Mouse (Mus musculus): ENCODE results near the gene Ntf3.

DNA sequence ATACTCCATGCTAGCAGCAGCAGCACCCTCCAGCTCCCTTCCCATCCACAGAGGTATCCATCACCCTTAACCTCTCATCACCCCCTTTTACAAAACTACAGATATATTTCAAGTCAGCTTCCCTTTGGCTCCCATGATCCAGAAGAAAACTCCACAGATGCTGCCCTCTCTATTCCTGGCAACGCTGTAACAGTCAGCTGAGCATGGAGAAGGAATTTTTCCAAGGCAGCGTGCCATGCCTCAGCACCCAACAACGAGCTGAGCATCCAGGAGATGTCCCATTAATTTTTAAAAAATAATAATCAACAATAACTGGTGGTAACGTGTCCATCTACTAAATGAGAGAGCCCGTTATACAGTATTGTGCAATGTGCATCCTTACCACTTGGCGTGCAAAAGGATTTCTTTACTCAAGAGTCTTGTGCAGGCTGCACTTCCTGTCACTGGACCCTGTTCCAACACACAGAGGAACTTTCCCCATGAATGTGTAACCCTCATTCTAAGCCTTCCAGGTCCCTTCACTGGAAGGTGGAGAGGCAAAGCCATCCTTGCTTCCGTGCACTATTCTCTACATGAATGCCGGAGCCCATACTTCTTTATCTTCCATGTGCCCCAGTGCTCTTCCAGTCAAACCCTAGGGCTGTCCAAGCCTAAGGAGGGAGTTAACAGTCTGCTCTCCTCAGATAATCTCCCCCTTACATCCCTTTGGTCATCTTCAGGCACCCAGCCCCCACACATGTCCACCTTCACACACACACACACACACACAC lies 5.0 kb downstream of the Ntf3 start:
- TF ChIP-seq CTCF (IDR thresholded peaks at IDR 0.05; ENCODE audit: borderline replicate concordance, extremely low read depth, insufficient read depth, insufficient read length) (no peak), POLR2A (IDR thresholded peaks at IDR 0.05; ENCODE audit: borderline replicate concordance, extremely low read depth, insufficient read depth, insufficient read length, poor library complexity, severe bottlenecking) (no peak)

Measured in brain, embryonic 14.5 days (tissue).